In genomic region chr7:78895653-78896333, GRCm38 (mm10) we compare ENCODE assay signal across 8 mouse cellular contexts. TPM values are rescaled to one million over a fixed set of nuclear protein-coding genes. Genes with fewer than 3 reads are reported as not detected.
DNase-seq lines count a peak whose midpoint lies in the region; ATAC-seq and TF ChIP-seq lines count a peak whose summit lies in the region.

Gene Aen (plus strand): TSS chr7:78895854.

- no peak for TF ChIP-seq EP300 in lung, postnatal 0 days (IDR thresholded peaks at IDR 0.05)

- peak; percentile 99 for DNase-seq in MN1 (ENCODE audit: low spot score)
- peak; percentile 100 for DNase-seq in cerebellum, adult 9-10 months
- DNase-seq in hindbrain, embryonic 10.5 days (ENCODE audit: low spot score) = peak; percentile 98
- DNase-seq in layer of hippocampus, adult 9-11 months = peak; percentile 98
- DNase-seq in lung, postnatal 0 days (ENCODE audit: low spot score) = peak; percentile 99
- DNase-seq in ovary, postnatal 14 days (ENCODE audit: low spot score) = peak; percentile 97
- DNase-seq in thymus, postnatal 14 days = peak; percentile 99

- ATAC-seq in frontal cortex, adult (ENCODE audit: low TSS enrichment) = peak; percentile 100
- ATAC-seq in lung, postnatal 0 days = peak; percentile 99

- H3K27ac ChIP-seq in hindbrain, embryonic 10.5 days = peak within 1 kb of the TSS; percentile 91
- H3K27ac ChIP-seq in lung, postnatal 0 days (ENCODE audit: low read length) = no peak within 1 kb of the TSS

- peak within 1 kb of the TSS; percentile 91 for H3K4me3 ChIP-seq in hindbrain, embryonic 10.5 days
- peak within 1 kb of the TSS; percentile 83 for H3K4me3 ChIP-seq in lung, postnatal 0 days (ENCODE audit: low read depth, low read length)

- 0 out of 2 replicates have a peak, but pooled peaks cover 4% of the 10 kb centered on the region for H3K9me3 ChIP-seq in hindbrain, embryonic 10.5 days
- H3K9me3 ChIP-seq in lung, postnatal 0 days (ENCODE audit: low read length) = no peaks in the 10 kb centered on the region

- WGBS in hindbrain, embryonic 10.5 days = 4% methylated on average over 53 of the region's 53 CpGs
- under 1% methylated on average over 53 of the region's 53 CpGs for WGBS in lung, postnatal 0 days

- peak within 1 kb of the TSS; percentile 83 for H3K9ac ChIP-seq in lung, postnatal 0 days (replicated peaks; ENCODE audit: low read depth)

- no peaks in the 10 kb centered on the region for H3K27me3 ChIP-seq in hindbrain, embryonic 10.5 days (ENCODE audit: insufficient read depth, poor library complexity, severe bottlenecking)
- H3K27me3 ChIP-seq in lung, postnatal 0 days (replicated peaks; ENCODE audit: insufficient read depth, low read length) = no peaks in the 10 kb centered on the region

- peak within 1 kb of the TSS; percentile 78 for H3K4me2 ChIP-seq in lung, postnatal 0 days (replicated peaks; ENCODE audit: low read depth, low read length)

- no peak for TF ChIP-seq CTCF in lung, postnatal 0 days (IDR thresholded peaks at IDR 0.05)

- peaks cover 25% of the 10 kb centered on the region for H3K4me1 ChIP-seq in hindbrain, embryonic 10.5 days (replicated peaks)
- peaks cover 7% of the 10 kb centered on the region; the same call in 1 of the 2 replicates for H3K4me1 ChIP-seq in lung, postnatal 0 days (ENCODE audit: insufficient read depth, low read depth, low read length)

- peaks cover 16% of the 10 kb centered on the region for H3K36me3 ChIP-seq in hindbrain, embryonic 10.5 days
- H3K36me3 ChIP-seq in lung, postnatal 0 days (ENCODE audit: insufficient read depth, low read length) = no peaks in the 10 kb centered on the region

RNA-seq across cellular contexts. Expression of gene Aen, which starts in this region (rescaled TPM):
- polyA plus RNA-seq in hindbrain, embryonic 10.5 days (2016; fragmentation: Nextera tagmentation; extraction: Ambion mirVana) = 59.0 and 73.4 TPM in 2 replicates
- 19.9 and 20.0 TPM in 2 replicates for polyA plus RNA-seq in lung, postnatal 0 days (2015; fragmentation: Nextera tagmentation; extraction: Ambion mirVana)
